Mouse (Mus musculus) adrenal gland, adult 2 months (tissue): Measurements from ENCODE around the gene Micall1. TPM values are rescaled to one million over a fixed set of nuclear protein-coding genes. Genes with fewer than 3 reads are reported as not detected.

Experiments
- DNase-seq: peaks from one replicate; pipeline ENCODE4 v3.0.0; 2021
- polyA plus RNA-seq: library from polyadenylated mRNA; depleted of rRNA; stranded (reverse); fragments of >200 nt; gene quantifications from 2 replicates; pipeline ENCODE4 v1.2.3, GENCODE M21; 2012; rRNA removed
- total RNA-seq, 2 experiments: library from RNA; stranded (reverse); gene quantifications; 2 replicates each; pipeline ENCODE4 v1.2.3; 2021

Gene Micall1
- total and polyA plus RNA-seq, 3 experiments: 36.5 to 65.0 (median 49.5) TPM

GRCm38 (mm10) chr15:79185213-79185612 lies 76.5 kb downstream of the Micall1 start:
- no peak for DNase-seq

Other genes with a start within 250 kb of the Micall1 start
- gene Gga1, start 231.7 kb upstream of the Micall1 start, total RNA-seq: 10 to 100 TPM; 51.9 to 56.2 TPM
- gene Gga1, start 231.7 kb upstream of the Micall1 start, polyA plus RNA-seq: 138 and 147 TPM in 2 replicates
- gene Gm49510, start 209.2 kb upstream of the Micall1 start, total RNA-seq: not detected
- not detected in 2 replicates for gene Gm49510, start 209.2 kb upstream of the Micall1 start, polyA plus RNA-seq
- gene Sh3bp1, start 209.1 kb upstream of the Micall1 start, total RNA-seq: 10 to 100 TPM in 1 of 2 experiments, 1 to 10 TPM in 1; 4.6 to 11.0 TPM
- 54.1 and 60.0 TPM in 2 replicates for gene Sh3bp1, start 209.1 kb upstream of the Micall1 start, polyA plus RNA-seq
- 1 to 10 TPM; 2.4 to 5.7 TPM for gene Pdxp, start 195.0 kb upstream of the Micall1 start, total RNA-seq
- 18.8 and 30.1 TPM in 2 replicates for gene Pdxp, start 195.0 kb upstream of the Micall1 start, polyA plus RNA-seq
- gene Lgals1, start 182.2 kb upstream of the Micall1 start, total RNA-seq: 100 to 1,000 TPM; 386 to 613 TPM
- 341 and 382 TPM in 2 replicates for gene Lgals1, start 182.2 kb upstream of the Micall1 start, polyA plus RNA-seq
- gene Nol12, start 174.0 kb upstream of the Micall1 start, total RNA-seq: 10 to 100 TPM; 42.0 to 57.2 TPM
- 21.3 and 22.5 TPM in 2 replicates for gene Nol12, start 174.0 kb upstream of the Micall1 start, polyA plus RNA-seq
- gene Triobp, start 161.2 kb upstream of the Micall1 start, total RNA-seq: 100 to 1,000 TPM in 1 of 2 experiments, 10 to 100 TPM in 1; 93.7 to 129 TPM
- 101 and 134 TPM in 2 replicates for gene Triobp, start 161.2 kb upstream of the Micall1 start, polyA plus RNA-seq
- 100 to 1,000 TPM in 1 of 2 experiments, 10 to 100 TPM in 1; 94.6 to 204 TPM for gene H1f0, start 80.4 kb upstream of the Micall1 start, total RNA-seq
- 109 and 135 TPM in 2 replicates for gene H1f0, start 80.4 kb upstream of the Micall1 start, polyA plus RNA-seq
- gene Galr3, start 67.0 kb upstream of the Micall1 start, total RNA-seq: under 1 TPM in 1 of 2 experiments, not detected in 1; 0.28 TPM
- 1.4 and 4.2 TPM in 2 replicates for gene Galr3, start 67.0 kb upstream of the Micall1 start, polyA plus RNA-seq
- 10 to 100 TPM; 20.1 to 27.2 TPM for gene Ankrd54, start 46.0 kb upstream of the Micall1 start, total RNA-seq
- gene Ankrd54, start 46.0 kb upstream of the Micall1 start, polyA plus RNA-seq: 91.9 and 101 TPM in 2 replicates
- 100 to 1,000 TPM; 136 to 160 TPM for gene Eif3l, start 33.7 kb upstream of the Micall1 start, total RNA-seq
- gene Eif3l, start 33.7 kb upstream of the Micall1 start, polyA plus RNA-seq: 94.1 and 119 TPM in 2 replicates
- gene Polr2f, start 32.1 kb downstream of the Micall1 start, total RNA-seq: 100 to 1,000 TPM in 1 of 2 experiments, 10 to 100 TPM in 1; 92.8 to 151 TPM
- 48.1 and 48.3 TPM in 2 replicates for gene Polr2f, start 32.1 kb downstream of the Micall1 start, polyA plus RNA-seq
- 1 to 10 TPM; 5.2 to 9.9 TPM for gene 1700088E04Rik, start 32.4 kb downstream of the Micall1 start, total RNA-seq
- 8.1 and 10.8 TPM in 2 replicates for gene 1700088E04Rik, start 32.4 kb downstream of the Micall1 start, polyA plus RNA-seq
- 1 to 10 TPM in 1 of 2 experiments, under 1 TPM in 1; 0.89 to 2.5 TPM for gene Sox10, start 56.3 kb downstream of the Micall1 start, total RNA-seq
- 3.9 and 5.5 TPM in 2 replicates for gene Sox10, start 56.3 kb downstream of the Micall1 start, polyA plus RNA-seq
- 10 to 100 TPM; 14.6 to 18.5 TPM for gene Pick1, start 120.3 kb downstream of the Micall1 start, total RNA-seq
- gene Pick1, start 120.3 kb downstream of the Micall1 start, polyA plus RNA-seq: 17.4 and 19.7 TPM in 2 replicates
- not detected for gene Gm49486, start 120.5 kb downstream of the Micall1 start, total RNA-seq
- not detected in 2 replicates for gene Gm49486, start 120.5 kb downstream of the Micall1 start, polyA plus RNA-seq
- gene Slc16a8, start 145.9 kb downstream of the Micall1 start, total RNA-seq: not detected
- 0.07 and 0.61 TPM in 2 replicates for gene Slc16a8, start 145.9 kb downstream of the Micall1 start, polyA plus RNA-seq
- under 1 TPM in 1 of 2 experiments, not detected in 1; 0.24 TPM for gene Baiap2l2, start 176.6 kb downstream of the Micall1 start, total RNA-seq
- 1.5 and 8.5 TPM in 2 replicates for gene Baiap2l2, start 176.6 kb downstream of the Micall1 start, polyA plus RNA-seq
- 10 to 100 TPM; 26.1 to 30.6 TPM for gene Pla2g6, start 219.5 kb downstream of the Micall1 start, total RNA-seq
- 47.8 and 50.1 TPM in 2 replicates for gene Pla2g6, start 219.5 kb downstream of the Micall1 start, polyA plus RNA-seq
- 1 to 10 TPM; 7.2 to 9.5 TPM for gene Maff, start 237.7 kb downstream of the Micall1 start, total RNA-seq
- 3.2 and 3.4 TPM in 2 replicates for gene Maff, start 237.7 kb downstream of the Micall1 start, polyA plus RNA-seq